Mouse (Mus musculus): ENCODE results near the gene Olfr467. TPM values are rescaled to one million over a fixed set of nuclear protein-coding genes. Genes with fewer than 3 reads are reported as not detected.
"Not testable (repeated sequence)": the region's sequence is repeated elsewhere in the genome, so short reads cannot be mapped to it uniquely, and the experiment has no call there.

Gene Olfr467
- total RNA-seq (2021) (not detected), polyA plus RNA-seq (2012; rRNA removed) (not detected in 2 replicates)
- long read RNA-seq, result 0 reads

- DNase-seq, result no peak
Measured at GRCm38 (mm10) chr7:107811963-107812362, at the start of gene Olfr467. TSS of gene Olfr467 (plus strand) at chr7:107812263.

- DNase-seq, result no peak
Measured at GRCm38 (mm10) chr7:107770812-107771211, 41.3 kb upstream of the Olfr467 start.

- DNase-seq, result no peak
Measured at GRCm38 (mm10) chr7:107778216-107778615, 33.8 kb upstream of the Olfr467 start.

- no peak for DNase-seq
Measured at GRCm38 (mm10) chr7:107779611-107780010, 32.5 kb upstream of the Olfr467 start.

GRCm38 (mm10) chr7:107787977-107788620 lies 24.0 kb upstream of the Olfr467 start:
- DNase-seq, result no peak

- DNase-seq, result no peak
Measured at GRCm38 (mm10) chr7:107796500-107796899, 15.6 kb upstream of the Olfr467 start.

GRCm38 (mm10) chr7:107801108-107801507 lies 11.0 kb upstream of the Olfr467 start, which contains the start of gene Ovch2:
TSS of gene Ovch2 (minus strand) at chr7:107801208.
- DNase-seq, result no peak

- DNase-seq, result no peak
Measured at GRCm38 (mm10) chr7:107802138-107802537, 9.9 kb upstream of the Olfr467 start.

GRCm38 (mm10) chr7:107819442-107819841 lies 7.4 kb downstream of the Olfr467 start:
- no peak for DNase-seq

GRCm38 (mm10) chr7:107823867-107824266 lies 11.8 kb downstream of the Olfr467 start:
- not testable (repeated sequence) for DNase-seq

- not testable (repeated sequence) for DNase-seq
Measured at GRCm38 (mm10) chr7:107825441-107825840, 13.4 kb downstream of the Olfr467 start, which contains the start of gene Olfr469. TSS of gene Olfr469 (minus strand) at chr7:107825541.

GRCm38 (mm10) chr7:107841719-107842118 lies 29.7 kb downstream of the Olfr467 start:
- no peak for DNase-seq

GRCm38 (mm10) chr7:107847390-107847789 lies 35.3 kb downstream of the Olfr467 start, which contains the start of gene Olfr470:
TSS of gene Olfr470 (minus strand) at chr7:107847490.
- DNase-seq, result not testable (repeated sequence)

Other genes starting within 250 kb of the Olfr467 start
- gene Olfml1, start 244.8 kb upstream of the Olfr467 start, total RNA-seq (2021), result 10 to 100 TPM in 1 of 2 experiments, 1 to 10 TPM in 1; 8.0 to 12.3 TPM
- 2.6 and 3.1 TPM in 2 replicates for gene Olfml1, start 244.8 kb upstream of the Olfr467 start, polyA plus RNA-seq (2012; rRNA removed)
- 1 to 10 TPM; 3.5 to 7.5 TPM for gene Ppfibp2, start 217.1 kb upstream of the Olfr467 start, total RNA-seq (2021)
- gene Ppfibp2, start 217.1 kb upstream of the Olfr467 start, polyA plus RNA-seq (2012; rRNA removed), result 1.5 and 2.2 TPM in 2 replicates
- gene 5330417H12Rik, start 187.1 kb upstream of the Olfr467 start, total RNA-seq (2021), result not detected
- gene 5330417H12Rik, start 187.1 kb upstream of the Olfr467 start, polyA plus RNA-seq (2012; rRNA removed), result not detected in 2 replicates
- not detected for gene Cyb5r2, start 54.2 kb upstream of the Olfr467 start, total RNA-seq (2021)
- 0.15 TPM in 1 of 2 replicates, not detected in the other for gene Cyb5r2, start 54.2 kb upstream of the Olfr467 start, polyA plus RNA-seq (2012; rRNA removed)
- not detected for gene Ovch2, start 11.1 kb upstream of the Olfr467 start, total RNA-seq (2021)
- not detected in 2 replicates for gene Ovch2, start 11.1 kb upstream of the Olfr467 start, polyA plus RNA-seq (2012; rRNA removed)
- gene Olfr469, start 13.3 kb downstream of the Olfr467 start, total RNA-seq (2021), result not detected
- gene Olfr469, start 13.3 kb downstream of the Olfr467 start, polyA plus RNA-seq (2012; rRNA removed), result not detected in 2 replicates
- gene Olfr470, start 35.2 kb downstream of the Olfr467 start, total RNA-seq (2021), result not detected
- gene Olfr470, start 35.2 kb downstream of the Olfr467 start, polyA plus RNA-seq (2012; rRNA removed), result not detected in 2 replicates
- not detected for gene Olfr472, start 85.6 kb downstream of the Olfr467 start, total RNA-seq (2021)
- gene Olfr472, start 85.6 kb downstream of the Olfr467 start, polyA plus RNA-seq (2012; rRNA removed), result not detected in 2 replicates
- not detected for gene Olfr473, start 118.2 kb downstream of the Olfr467 start, total RNA-seq (2021)
- gene Olfr473, start 118.2 kb downstream of the Olfr467 start, polyA plus RNA-seq (2012; rRNA removed), result not detected in 2 replicates
- not detected for gene Olfr474, start 142.4 kb downstream of the Olfr467 start, total RNA-seq (2021)
- gene Olfr474, start 142.4 kb downstream of the Olfr467 start, polyA plus RNA-seq (2012; rRNA removed), result not detected in 2 replicates
- not detected for gene Olfr476, start 152.5 kb downstream of the Olfr467 start, total RNA-seq (2021)
- gene Olfr476, start 152.5 kb downstream of the Olfr467 start, polyA plus RNA-seq (2012; rRNA removed), result not detected in 2 replicates
- not detected for gene Olfr477, start 174.4 kb downstream of the Olfr467 start, total RNA-seq (2021)
- gene Olfr477, start 174.4 kb downstream of the Olfr467 start, polyA plus RNA-seq (2012; rRNA removed), result not detected in 2 replicates
- not detected for gene Olfr478, start 221.7 kb downstream of the Olfr467 start, total RNA-seq (2021)
- not detected in 2 replicates for gene Olfr478, start 221.7 kb downstream of the Olfr467 start, polyA plus RNA-seq (2012; rRNA removed)
- not detected for gene Olfr479, start 238.4 kb downstream of the Olfr467 start, total RNA-seq (2021)
- gene Olfr479, start 238.4 kb downstream of the Olfr467 start, polyA plus RNA-seq (2012; rRNA removed), result not detected in 2 replicates

Measured in adrenal gland, adult 2 months (tissue).